Mouse (Mus musculus) adrenal gland, adult 8-10 months (tissue): Measurements from ENCODE around the gene Peg3. TPM values are rescaled to one million over a fixed set of nuclear protein-coding genes. Genes with fewer than 3 reads are reported as not detected.

ENCODE experiments used
- DNase-seq: peaks from one replicate; pipeline ENCODE4 v3.0.0; 2022
- total RNA-seq, 4 experiments: library from RNA; stranded (reverse); gene quantifications; 2 replicates each; pipeline ENCODE4 v1.2.4; 2022

The Peg3 gene
- total RNA-seq, 4 experiments from 2014 or later, result 34.9 to 51.0 (median 38.2) TPM

GRCm38 (mm10) chr7:6708451-6709180 lies 21.6 kb downstream of the Peg3 start:
- DNase-seq, result no peak

DNA sequence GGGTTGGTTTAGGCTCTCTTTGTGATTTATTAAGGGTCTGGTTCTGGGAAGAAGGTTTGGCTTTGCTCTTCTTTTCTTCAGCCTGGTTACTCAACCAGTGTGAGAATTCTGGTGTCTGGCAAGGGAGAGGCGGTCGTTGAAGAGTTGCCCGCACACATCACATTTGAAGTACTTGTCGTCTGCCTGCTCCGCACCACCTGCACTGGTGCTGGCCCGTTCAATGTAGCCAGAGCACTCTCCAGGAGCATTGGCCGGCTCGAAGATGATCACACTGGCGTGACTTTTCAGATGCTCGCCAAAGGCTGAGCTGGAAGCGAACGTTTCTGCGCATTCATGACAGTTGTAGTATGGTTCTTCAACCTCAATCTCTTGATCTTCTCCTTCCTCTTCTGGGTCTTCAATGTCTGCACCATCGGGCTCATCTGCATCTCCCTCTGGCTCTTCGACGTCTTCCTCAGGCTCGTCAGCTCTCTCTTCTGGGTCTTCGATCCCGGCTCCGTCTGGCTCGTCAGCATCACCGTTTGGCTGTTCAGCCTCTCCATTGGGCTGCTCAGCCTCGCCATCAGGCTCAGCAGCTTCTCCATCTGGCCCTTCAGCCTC lies 22.7 kb downstream of the Peg3 start:
- no peak for DNase-seq

- no peak for DNase-seq
These were observed 31.0 kb downstream of the Peg3 start for GRCm38 (mm10) chr7:6699230-6699629.

- peak; percentile 73 for DNase-seq
These were observed 33.8 kb downstream of the Peg3 start, which contains the start of gene Zim1 for GRCm38 (mm10) chr7:6696241-6697045. TSS of gene Zim1 (minus strand) at chr7:6696450.

DNA sequence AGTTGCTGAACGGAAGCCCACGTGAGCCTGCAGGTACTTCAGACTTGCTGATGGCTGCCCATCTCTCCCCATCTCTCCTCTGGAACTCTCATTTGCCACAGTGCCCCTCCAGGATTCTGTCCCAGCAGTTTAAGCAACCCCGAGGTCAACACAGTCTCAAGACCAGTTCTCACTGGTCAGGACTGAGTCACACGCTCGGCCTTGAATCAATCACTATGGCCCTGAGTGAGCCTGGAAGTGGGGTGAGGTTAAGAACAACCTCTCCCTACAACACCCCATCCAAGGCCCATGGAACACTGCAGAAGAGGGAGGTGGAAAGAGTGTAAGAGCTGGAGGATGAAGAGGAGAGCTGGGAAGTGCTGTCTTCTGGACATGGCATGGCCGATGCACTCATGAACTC lies 44.7 kb downstream of the Peg3 start:
- DNase-seq, result peak; percentile 78

- DNase-seq, result peak; percentile 11
These were observed 63.5 kb downstream of the Peg3 start for GRCm38 (mm10) chr7:6666726-6667125.

DNA sequence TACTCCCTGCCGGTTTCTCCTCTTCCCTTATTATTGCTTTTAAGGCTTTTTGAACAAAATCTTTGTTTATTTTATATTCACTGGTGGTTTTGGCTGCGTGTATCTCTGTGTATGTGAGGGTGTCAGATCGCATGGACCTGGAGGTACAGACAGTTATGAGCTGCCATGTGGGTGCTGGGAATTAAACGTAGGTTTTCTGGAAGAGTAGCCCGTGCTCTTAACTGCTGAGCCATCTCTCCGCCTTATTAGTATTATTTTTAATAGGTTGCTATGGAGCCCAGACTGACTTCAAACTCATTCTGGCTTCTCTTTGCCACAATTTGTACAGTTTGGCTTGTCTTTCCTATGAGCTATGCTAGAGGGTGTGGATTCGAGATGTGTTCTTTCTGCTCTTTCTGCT lies 66.8 kb downstream of the Peg3 start:
- DNase-seq, result no peak

DNA sequence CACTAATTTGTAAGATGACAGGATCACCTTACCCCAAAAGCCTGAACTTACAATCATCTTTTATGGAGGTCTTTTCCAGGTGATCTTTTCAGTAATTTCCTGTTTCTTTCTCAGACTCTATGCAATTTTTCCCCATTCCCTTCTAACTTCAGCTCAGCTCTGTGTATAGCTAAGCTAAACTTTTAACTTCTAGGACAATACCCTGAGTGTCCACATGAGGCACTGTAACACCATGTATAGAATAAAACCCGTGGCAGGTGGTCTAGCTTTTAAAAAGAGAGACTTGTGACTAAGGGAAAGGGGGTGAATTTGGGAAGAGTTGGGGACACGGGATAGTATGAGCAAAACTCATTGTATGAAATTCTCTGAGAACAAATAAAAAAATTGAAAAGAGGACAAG lies 70.6 kb downstream of the Peg3 start:
- no peak for DNase-seq

GRCm38 (mm10) chr7:6658606-6659005 lies 71.6 kb downstream of the Peg3 start:
- no peak for DNase-seq

Other genes with a start within 250 kb of the Peg3 start
- not detected for gene Olfr5, start 243.5 kb downstream of the Peg3 start, total RNA-seq
- gene Olfr1347, start 230.7 kb downstream of the Peg3 start, total RNA-seq, result not detected
- not detected for gene Olfr1348, start 221.7 kb downstream of the Peg3 start, total RNA-seq
- not detected for gene Olfr1349, start 207.5 kb downstream of the Peg3 start, total RNA-seq
- not detected for gene Olfr1350, start 165.6 kb downstream of the Peg3 start, total RNA-seq
- gene Zim1, start 34.0 kb downstream of the Peg3 start, total RNA-seq, result 1 to 10 TPM; 2.5 to 4.0 (median 3.0) TPM
- 1 to 10 TPM; 1.6 to 2.0 (median 1.8) TPM for gene Usp29, start 147 bp upstream of the Peg3 start, total RNA-seq